9 mouse cellular contexts compared by ENCODE assay signal in genomic region chr19:60788214-60788960, GRCm38 (mm10). TPM values are rescaled to one million over a fixed set of nuclear protein-coding genes. Genes with fewer than 3 reads are reported as not detected.
DNase-seq lines count a peak whose midpoint lies in the region; ATAC-seq and TF ChIP-seq lines count a peak whose summit lies in the region.
"Had no signal": no experiment of that assay in that cellular context is flagged by ENCODE, and none has a peak within 500 bp of the region (broad histone marks: within the 10 kb centered on the region; RNA-seq: fewer than 3 reads in every experiment).

No protein-coding gene starts in this region.

- no peaks in the 10 kb centered on the region for H3K36me3 ChIP-seq in intestine, embryonic 14.5 days (ENCODE audit: control insufficient read depth, insufficient read depth, low read length)
- H3K36me3 ChIP-seq in neural tube, embryonic 12.5 days = no peaks in the 10 kb centered on the region

- DNase-seq in left cerebral cortex, adult 2 months (ENCODE audit: extremely low spot score in 1 of 2, low spot score in 2 of 2) = no peak
- DNase-seq in left cerebral cortex, postnatal 14 days (ENCODE audit: low spot score in 2 of 2) = no peak
- no peak for DNase-seq in intestine, embryonic 14.5 days (ENCODE audit: low spot score)
- no peak for DNase-seq in thymus, postnatal 36 days
- no peak for DNase-seq in B cell, adult 2 months
- DNase-seq in testis, postnatal 10 days (ENCODE audit: low spot score) = no peak
- DNase-seq: cerebellum, adult 11 months had no signal

- no peak overlapping the region; the same call in 1 of the 2 replicates for H3K27ac ChIP-seq in left cerebral cortex, adult 2 months
- no peak overlapping the region for H3K27ac ChIP-seq in brown adipose tissue, adult 24 weeks (replicated peaks; ENCODE audit: low read depth, low read length)
- no peak overlapping the region for H3K27ac ChIP-seq in intestine, embryonic 14.5 days (ENCODE audit: low read depth)
- no peak overlapping the region for H3K27ac ChIP-seq in neural tube, embryonic 12.5 days

- H3K4me2 ChIP-seq in intestine, embryonic 14.5 days (ENCODE audit: low read length) = peak overlapping the region; percentile 93
- H3K4me2 ChIP-seq in neural tube, embryonic 12.5 days (replicated peaks) = peak overlapping the region; percentile 63

- H3K4me3 ChIP-seq in left cerebral cortex, adult 2 months = peak overlapping the region; percentile 99
- peak overlapping the region; percentile 43; the same call in 1 of the 2 replicates for H3K4me3 ChIP-seq in brown adipose tissue, adult 24 weeks (ENCODE audit: insufficient read depth, low read depth, low read length)
- peak overlapping the region; percentile 98 for H3K4me3 ChIP-seq in intestine, embryonic 14.5 days (ENCODE audit: low read depth, low read length)
- no peak overlapping the region for H3K4me3 ChIP-seq in neural tube, embryonic 12.5 days

- intact Hi-C loops in left cerebral cortex, adult 2 months (cut with DNase I) = no loop called here
- intact Hi-C loops in left cerebral cortex, postnatal 14 days (cut with DNase I) = no loop called here

- peak overlapping the region; percentile 100 for H3K9ac ChIP-seq in intestine, embryonic 14.5 days (ENCODE audit: low read length)
- 0 out of 2 replicates have a peak overlapping the region, but pooled peaks have one; percentile 29 for H3K9ac ChIP-seq in neural tube, embryonic 12.5 days

- H3K9me3 ChIP-seq in intestine, embryonic 14.5 days (ENCODE audit: control insufficient read depth, low read length) = no peaks in the 10 kb centered on the region
- H3K9me3 ChIP-seq in neural tube, embryonic 12.5 days = no peaks in the 10 kb centered on the region

- peaks cover 7% of the 10 kb centered on the region; the same call in 1 of the 2 replicates for H3K4me1 ChIP-seq in brown adipose tissue, adult 24 weeks (ENCODE audit: control insufficient read depth, insufficient read depth, insufficient read length, low read length)
- H3K4me1 ChIP-seq in intestine, embryonic 14.5 days (replicated peaks; ENCODE audit: control insufficient read depth, insufficient read depth, low read length) = peaks cover 12% of the 10 kb centered on the region; the same call in 1 of the 2 replicates
- peaks cover 11% of the 10 kb centered on the region for H3K4me1 ChIP-seq in neural tube, embryonic 12.5 days

- 40% methylated on average over 6 of the region's 6 CpGs for WGBS in intestine, embryonic 14.5 days
- WGBS in neural tube, embryonic 12.5 days = 53% methylated on average over 6 of the region's 6 CpGs

- H3K27me3 ChIP-seq in intestine, embryonic 14.5 days (replicated peaks; ENCODE audit: control insufficient read depth, insufficient read depth, low read length) = no peaks in the 10 kb centered on the region
- H3K27me3 ChIP-seq in neural tube, embryonic 12.5 days (replicated peaks) = no peaks in the 10 kb centered on the region

- TF ChIP-seq CTCF in left cerebral cortex, adult 2 months (IDR thresholded peaks at IDR 0.05) = no peak

- ATAC-seq in intestine, embryonic 14.5 days (replicated peaks; ENCODE audit: low FRiP score, low TSS enrichment, low read depth) = no peak
- ATAC-seq in neural tube, embryonic 12.5 days (ENCODE audit: low FRiP score, low read depth) = no peak

RNA-seq across cellular contexts. Expression of gene Eif3a, which starts 2.1 kb away (rescaled TPM):
- total RNA-seq in left cerebral cortex, adult 2 months (2021) = 10 to 100 TPM; 89.5 to 96.3 TPM
- 100 to 1,000 TPM; 103 to 110 TPM for total RNA-seq in left cerebral cortex, postnatal 14 days (2021)
- polyA plus RNA-seq in brown adipose tissue, adult 24 weeks (2012; ENCODE audit: insufficient read depth, insufficient read length, missing spikeins) = 79.1 and 88.5 TPM in 2 replicates
- 168 and 181 TPM in 2 replicates for polyA plus RNA-seq in intestine, embryonic 14.5 days (2014; fragmentation: Nextera tagmentation; extraction: Ambion mirVana)
- polyA plus RNA-seq in neural tube, embryonic 12.5 days (2016; fragmentation: Nextera tagmentation; extraction: Ambion mirVana) = 115 and 121 TPM in 2 replicates

RNA-seq across cellular contexts. Expression of gene Fam45a, which starts 23.0 kb away (rescaled TPM):
- total RNA-seq in left cerebral cortex, adult 2 months (2021) = 10 to 100 TPM; 37.3 to 38.1 TPM
- 10 to 100 TPM; 34.6 to 42.1 TPM for total RNA-seq in left cerebral cortex, postnatal 14 days (2021)
- polyA plus RNA-seq in brown adipose tissue, adult 24 weeks (2012; ENCODE audit: insufficient read depth, insufficient read length, missing spikeins) = 27.5 and 27.7 TPM in 2 replicates
- 29.8 and 30.1 TPM in 2 replicates for polyA plus RNA-seq in intestine, embryonic 14.5 days (2014; fragmentation: Nextera tagmentation; extraction: Ambion mirVana)
- 34.8 and 35.5 TPM in 2 replicates for polyA plus RNA-seq in neural tube, embryonic 12.5 days (2016; fragmentation: Nextera tagmentation; extraction: Ambion mirVana)

RNA-seq across cellular contexts. Expression of gene Nanos1, which starts 32.6 kb away (rescaled TPM):
- 10 to 100 TPM; 22.1 to 22.8 TPM for total RNA-seq in left cerebral cortex, adult 2 months (2021)
- 10 to 100 TPM; 22.8 to 23.6 TPM for total RNA-seq in left cerebral cortex, postnatal 14 days (2021)
- polyA plus RNA-seq in brown adipose tissue, adult 24 weeks (2012; ENCODE audit: insufficient read depth, insufficient read length, missing spikeins) = not detected in 2 replicates
- 1.2 and 1.5 TPM in 2 replicates for polyA plus RNA-seq in intestine, embryonic 14.5 days (2014; fragmentation: Nextera tagmentation; extraction: Ambion mirVana)
- 7.7 and 8.5 TPM in 2 replicates for polyA plus RNA-seq in neural tube, embryonic 12.5 days (2016; fragmentation: Nextera tagmentation; extraction: Ambion mirVana)
